Mouse (Mus musculus) left cerebral cortex, postnatal 4 days (tissue): ENCODE results near the gene Zfhx3. TPM values are rescaled to one million over a fixed set of nuclear protein-coding genes. Genes with fewer than 3 reads are reported as not detected.
A peak's percentile ranks its signal among the peaks of the same experiment; 100 is the strongest.

ENCODE experiments used
- DNase-seq: peaks from one replicate; pipeline ENCODE4 v3.0.0-alpha.2; 2022
- intact Hi-C: fragments of 180-260 bp; cut with DNase I; formaldehyde crosslinking; loops from one replicate; pipeline ENCODE4 v1.15.1; 2025
- microRNA-seq: library from miRNA; unstranded; fragments of <30 nt; microRNA quantifications from one replicate; pipeline ENCODE4 v1.2.0, GENCODE M21; 2022
- total RNA-seq, 2 experiments: library from RNA; stranded (reverse); gene quantifications; 2 replicates each; pipeline ENCODE4 v1.2.3; 2021

Zfhx3 gene
- total RNA-seq, 2 experiments from 2014 or later = 5.0 to 5.7 TPM

GRCm38 (mm10) chr8:108991395-108991794 lies 1049.0 kb downstream of the Zfhx3 start:
- intact Hi-C loops = no loop called here
- DNase-seq = no peak

- DNase-seq = no peak
- intact Hi-C loops = no loop called here
Measured at GRCm38 (mm10) chr8:108993718-108994117, 1051.3 kb downstream of the Zfhx3 start.

- DNase-seq = no peak
- intact Hi-C loops = no loop called here
Measured at GRCm38 (mm10) chr8:108994187-108994586, 1051.7 kb downstream of the Zfhx3 start.

- intact Hi-C loops = no loop called here
- DNase-seq = no peak
Measured at GRCm38 (mm10) chr8:108994880-108995279, 1052.4 kb downstream of the Zfhx3 start.

GRCm38 (mm10) chr8:108997334-108997733 lies 1054.9 kb downstream of the Zfhx3 start:
- intact Hi-C loops = no loop called here
- DNase-seq = no peak

- intact Hi-C loops = no loop called here
Measured at GRCm38 (mm10) chr8:108999297-109000249, 1057.1 kb downstream of the Zfhx3 start.

GRCm38 (mm10) chr8:109001031-109001430 lies 1058.6 kb downstream of the Zfhx3 start:
- DNase-seq = peak; percentile 20
- intact Hi-C loops = no loop called here

More at GRCm38 (mm10) chr8:108999297-109000249, 1057.1 kb downstream of the Zfhx3 start:
- DNase-seq = no peak

GRCm38 (mm10) chr8:109001923-109002322 lies 1059.5 kb downstream of the Zfhx3 start:
- DNase-seq = no peak
- intact Hi-C loops = no loop called here

GRCm38 (mm10) chr8:109006986-109007385 lies 1064.5 kb downstream of the Zfhx3 start:
- intact Hi-C loops = no loop called here
- no peak for DNase-seq

Small RNAs within 50 kb of the gene (microRNA-seq; reads per million reads assigned to microRNA genes)
- gene Mir3108 = not detected
